Mouse (Mus musculus) lung, embryonic 14.5 days (tissue): ENCODE results near the gene Ice2. TPM values are rescaled to one million over a fixed set of nuclear protein-coding genes. Genes with fewer than 3 reads are reported as not detected.
A peak's percentile ranks its signal among the peaks of the same experiment; 100 is the strongest.

Experiments used
- ATAC-seq: fragments of 200-750 bp; cut with Nextera tagmentation; 2 replicates; pipeline ENCODE4 v1.8.0; 2017; ENCODE audit warnings: mild to moderate bottlenecking, moderate TSS enrichment, moderate library complexity; ENCODE audit not compliant: insufficient read depth
- DNase-seq: peaks from one replicate; pipeline ENCODE4 v3.0.0-alpha.2; 2015
- H3K27ac ChIP-seq: fragments of 300-500 bp; sonication (generic); 2 replicates; pipeline ENCODE4 v1.5.1; 2014; ENCODE audit warnings: low read depth, mild to moderate bottlenecking, moderate library complexity
- H3K27me3 ChIP-seq: fragments of 300-500 bp; sonication (generic); 2 replicates; pipeline ENCODE4 v1.6.1; 2014; ENCODE audit warnings: low read length, control low read depth; ENCODE audit not compliant: insufficient read depth
- H3K36me3 ChIP-seq: fragments of 300-500 bp; sonication (generic); 2 replicates; pipeline ENCODE4 v1.6.1; 2014; ENCODE audit warnings: control low read depth; ENCODE audit not compliant: insufficient read depth
- H3K4me1 ChIP-seq: fragments of 300-500 bp; sonication (generic); 2 replicates; pipeline ENCODE4 v1.6.1; 2014; ENCODE audit warnings: antibody characterized with exemption, control low read depth; ENCODE audit not compliant: insufficient read depth
- H3K4me2 ChIP-seq: fragments of 300-500 bp; sonication (generic); 2 replicates; pipeline ENCODE4 v1.6.1; 2014; ENCODE audit warnings: mild to moderate bottlenecking
- H3K4me3 ChIP-seq: fragments of 300-500 bp; sonication (generic); 2 replicates; pipeline ENCODE4 v1.5.1; 2014; ENCODE audit warnings: low read depth, low read length
- H3K9ac ChIP-seq: fragments of 300-500 bp; sonication (generic); 2 replicates; pipeline ENCODE4 v1.6.1; 2014
- H3K9me3 ChIP-seq: fragments of 300-500 bp; sonication (generic); 2 replicates; pipeline ENCODE4 v1.6.1; 2016; ENCODE audit warnings: low read depth, low read length, control low read depth
- CTCF ChIP-seq: IDR thresholded peaks from 2 replicates; pipeline ENCODE4 v1.5.1; 2016; ENCODE audit warnings: antibody characterized with exemption, low read depth
- WGBS: fragments of 180-500 bp; shearing (Covaris S2); extraction: QIAGEN DNeasy Blood & Tissue Kit; methylation state at CpG from one replicate; pipeline ENCODE4 v1.1.7; 2014; 5-methylcytosine and 5-hydroxymethylcytosine counted together
- polyA plus RNA-seq: library from polyadenylated mRNA; unstranded; fragments of >200 nt; fragmentation: Nextera tagmentation; extraction: Ambion mirVana; gene quantifications from 2 replicates; pipeline ENCODE4 v1.2.1, GENCODE M21; 2014

Ice2 gene
- polyA plus RNA-seq, 1 experiment from 2014 or later, result 24.0 TPM

GRCm38 (mm10) chr9:69457747-69458625 lies 60.3 kb downstream of the Ice2 start:
- Histone ChIP-seq H3K4me3 (no peak overlapping the region), H3K9ac (no peak overlapping the region), H3K27me3 (no peaks in the 10 kb centered on the region), H3K4me1 (peaks cover 50% of the 10 kb centered on the region), H3K36me3 (peaks cover 8% of the 10 kb centered on the region; the same call in 1 of the 2 replicates), H3K4me2 (peak overlapping the region; percentile 43), H3K27ac (peak overlapping the region; percentile 64), H3K9me3 (no peaks in the 10 kb centered on the region)
- WGBS, result 21% methylated on average over 14 of the region's 14 CpGs
- no peak for ATAC-seq
- TF ChIP-seq CTCF, result no peak
- DNase-seq, result peak; percentile 88

GRCm38 (mm10) chr9:69458982-69459381 lies 61.3 kb downstream of the Ice2 start:
- Histone ChIP-seq H3K27ac (peak overlapping the region; percentile 64), H3K27me3 (no peaks in the 10 kb centered on the region), H3K9ac (no peak overlapping the region), H3K4me1 (peaks cover 47% of the 10 kb centered on the region), H3K4me2 (no peak overlapping the region), H3K36me3 (peaks cover 8% of the 10 kb centered on the region; the same call in 1 of the 2 replicates), H3K9me3 (no peaks in the 10 kb centered on the region), H3K4me3 (no peak overlapping the region)
- DNase-seq, result peak; percentile 63
- 28% methylated on average over 2 of the region's 2 CpGs for WGBS
- peak; percentile 45 for ATAC-seq
- no peak for TF ChIP-seq CTCF

- H3K36me3 ChIP-seq, result peaks cover 9% of the 10 kb centered on the region
- ATAC-seq, result no peak
- H3K9me3 ChIP-seq, result no peaks in the 10 kb centered on the region
- H3K4me2 ChIP-seq, result no peak overlapping the region
- no peaks in the 10 kb centered on the region for H3K27me3 ChIP-seq
- H3K9ac ChIP-seq, result no peak overlapping the region
- TF ChIP-seq CTCF, result no peak
- 75% methylated on average over 7 of the region's 7 CpGs for WGBS
- no peak overlapping the region for H3K4me3 ChIP-seq
- no peak for DNase-seq
- peaks cover 45% of the 10 kb centered on the region for H3K4me1 ChIP-seq
- H3K27ac ChIP-seq, result peak overlapping the region; percentile 64
These were observed 62.2 kb downstream of the Ice2 start for GRCm38 (mm10) chr9:69459876-69460275.

- Histone ChIP-seq H3K4me2 (no peak overlapping the region), H3K36me3 (peaks cover 38% of the 10 kb centered on the region), H3K27ac (no peak overlapping the region), H3K9ac (no peak overlapping the region), H3K27me3 (no peaks in the 10 kb centered on the region), H3K4me3 (no peak overlapping the region), H3K4me1 (peaks cover 31% of the 10 kb centered on the region), H3K9me3 (no peaks in the 10 kb centered on the region)
- WGBS, result 79% methylated on average over 2 of the region's 2 CpGs
- ATAC-seq (no peak), DNase-seq (no peak)
- TF ChIP-seq CTCF, result no peak
These were observed 65.3 kb downstream of the Ice2 start for GRCm38 (mm10) chr9:69463046-69463445.

GRCm38 (mm10) chr9:69464109-69464756 lies 66.5 kb downstream of the Ice2 start:
- 54% methylated on average over 6 of the region's 6 CpGs for WGBS
- no peak for ATAC-seq
- DNase-seq, result peak; percentile 44

GRCm38 (mm10) chr9:69466098-69466497 lies 68.4 kb downstream of the Ice2 start:
- no peaks in the 10 kb centered on the region for H3K9me3 ChIP-seq
- WGBS, result 52% methylated on average over 4 of the region's 4 CpGs
- H3K4me3 ChIP-seq, result no peak overlapping the region
- ATAC-seq, result no peak
- no peaks in the 10 kb centered on the region for H3K27me3 ChIP-seq
- H3K4me1 ChIP-seq, result peaks cover 35% of the 10 kb centered on the region
- DNase-seq, result no peak
- peaks cover 46% of the 10 kb centered on the region for H3K36me3 ChIP-seq
- TF ChIP-seq CTCF, result no peak
- no peak overlapping the region for H3K4me2 ChIP-seq
- H3K9ac ChIP-seq, result no peak overlapping the region
- peak overlapping the region; percentile 46; the same call in 1 of the 2 replicates for H3K27ac ChIP-seq

More at GRCm38 (mm10) chr9:69464109-69464756, 66.5 kb downstream of the Ice2 start:
- no peaks in the 10 kb centered on the region for H3K27me3 ChIP-seq
- H3K4me2 ChIP-seq, result no peak overlapping the region
- no peak for TF ChIP-seq CTCF
- no peak overlapping the region for H3K27ac ChIP-seq
- no peaks in the 10 kb centered on the region for H3K9me3 ChIP-seq
- H3K36me3 ChIP-seq, result peaks cover 41% of the 10 kb centered on the region
- no peak overlapping the region for H3K4me3 ChIP-seq
- H3K9ac ChIP-seq, result no peak overlapping the region
- H3K4me1 ChIP-seq, result peaks cover 23% of the 10 kb centered on the region

- peak; percentile 74 for DNase-seq
- Histone ChIP-seq H3K4me3 (no peak overlapping the region), H3K27me3 (no peaks in the 10 kb centered on the region), H3K4me1 (peaks cover 42% of the 10 kb centered on the region), H3K9ac (no peak overlapping the region), H3K9me3 (no peaks in the 10 kb centered on the region), H3K36me3 (peaks cover 40% of the 10 kb centered on the region), H3K27ac (peak overlapping the region; percentile 77), H3K4me2 (no peak overlapping the region)
- WGBS, result 44% methylated on average over 10 of the region's 10 CpGs
- no peak for TF ChIP-seq CTCF
- ATAC-seq, result peak; percentile 18; the same call in 1 of the 2 replicates
These were observed 69.7 kb downstream of the Ice2 start for GRCm38 (mm10) chr9:69467310-69467939.
